Mouse (Mus musculus) cortical plate, adult 2 months (tissue): ENCODE results near the gene Eva1b. TPM values are rescaled to one million over a fixed set of nuclear protein-coding genes. Genes with fewer than 3 reads are reported as not detected.
"Not testable (repeated sequence)": the region's sequence is repeated elsewhere in the genome, so short reads cannot be mapped to it uniquely, and the experiment has no call there.

ENCODE experiments used
- H3K27ac ChIP-seq: fragments of 200-500 bp; 2 replicates; pipeline ENCODE4 v1.5.1; 2012; ENCODE audit warnings: low read length, control low read depth, inconsistent platforms; ENCODE audit not compliant: insufficient read depth
- H3K4me1 ChIP-seq: fragments of 200-500 bp; 2 replicates; pipeline ENCODE4 v1.6.1; 2011; ENCODE audit warnings: low read length; ENCODE audit not compliant: control insufficient read depth, insufficient read depth
- H3K4me3 ChIP-seq: fragments of 200-500 bp; 2 replicates; pipeline ENCODE4 v1.5.1; 2011; ENCODE audit warnings: mild to moderate bottlenecking, low read length, control low read depth; ENCODE audit not compliant: insufficient read depth
- CTCF ChIP-seq: fragments of 200-500 bp; IDR thresholded peaks from 2 replicates; pipeline ENCODE4 v1.5.1; 2011; ENCODE audit warnings: mild to moderate bottlenecking, control low read depth, low read length; ENCODE audit not compliant: insufficient read depth; ENCODE audit errors: extremely low read depth
- POLR2A ChIP-seq: fragments of 200-500 bp; IDR thresholded peaks from 2 replicates; pipeline ENCODE4 v1.6.1; 2011; ENCODE audit warnings: mild to moderate bottlenecking, low read length, control low read depth; ENCODE audit not compliant: insufficient read depth; ENCODE audit errors: extremely low read depth
- polyA plus RNA-seq: library from polyadenylated mRNA; depleted of rRNA; stranded (reverse); fragments of >200 nt; gene quantifications from 2 replicates; pipeline ENCODE4 v1.2.3, GENCODE M21; 2012

Gene Eva1b
- polyA plus RNA-seq, 1 experiment = 7.9 TPM

- Histone ChIP-seq H3K27ac (no peak overlapping the region), H3K4me3 (peak overlapping the region; percentile 38), H3K4me1 (no peaks in the 10 kb centered on the region)
- TF ChIP-seq POLR2A (peak; percentile 41; the same call in 1 of the 2 replicates), CTCF (no peak)
These were observed 15.1 kb downstream of the Eva1b start for GRCm38 (mm10) chr4:126162544-126163066.

DNA sequence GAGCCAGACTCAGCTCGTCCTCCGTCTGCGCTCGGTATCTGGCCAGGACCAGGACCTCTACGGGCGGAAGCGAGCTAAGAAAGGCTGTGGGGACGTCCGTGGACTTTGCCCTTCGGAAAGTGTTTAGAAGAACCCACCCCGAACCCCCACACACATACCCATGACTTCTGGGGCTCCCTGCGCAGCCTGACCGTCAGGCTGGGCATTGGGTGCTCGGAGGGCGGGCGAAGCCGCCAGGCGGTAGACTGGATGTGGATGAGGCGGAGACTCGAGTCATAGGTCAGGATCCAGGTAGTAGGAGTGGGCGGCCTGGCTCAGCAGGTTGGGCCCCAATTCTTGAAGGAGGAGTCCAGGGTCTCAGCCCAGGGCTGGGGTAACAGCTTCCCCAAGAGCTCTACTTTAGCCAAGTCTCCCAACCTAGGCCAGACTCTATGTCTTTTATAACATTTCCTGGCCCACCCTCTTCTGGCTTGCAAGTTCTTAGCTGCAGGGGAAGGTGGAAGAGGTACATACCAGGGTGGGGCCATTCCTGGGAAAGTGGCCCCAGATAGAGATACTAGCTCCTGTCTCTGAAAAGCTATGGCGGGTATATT, 15.6 kb downstream of the Eva1b start, which contains the start of gene Sh3d21:
Gene Sh3d21, minus strand, starts transcription at position 425 of the 593 bp plus-strand sequence.
- Histone ChIP-seq H3K4me1 (no peaks in the 10 kb centered on the region), H3K27ac (no peak within 1 kb of the TSS), H3K4me3 (peak within 1 kb of the TSS; percentile 38)
- TF ChIP-seq CTCF (no peak), POLR2A (no peak)

DNA sequence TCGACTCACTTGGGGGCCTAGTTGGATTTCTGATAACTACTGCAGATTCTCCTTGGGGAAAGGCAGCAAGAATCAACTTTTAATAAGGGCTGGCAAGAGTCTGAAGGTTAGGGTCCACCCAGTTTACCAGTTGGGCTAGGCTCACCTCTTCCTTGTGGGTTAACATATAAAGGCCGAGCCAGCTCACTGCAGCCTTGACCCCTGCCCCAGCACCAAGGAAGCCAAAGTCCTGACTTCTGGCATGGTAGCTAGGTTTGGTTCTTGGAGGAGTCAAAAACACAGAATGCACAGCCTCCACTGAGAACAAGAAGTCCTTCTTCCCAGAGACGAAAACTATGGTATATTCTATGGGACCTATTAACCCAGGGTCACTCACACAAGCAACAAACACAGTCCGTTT, 16.1 kb downstream of the Eva1b start:
- no peak for TF ChIP-seq POLR2A
- no peak for TF ChIP-seq CTCF
- Histone ChIP-seq H3K27ac (no peak overlapping the region), H3K4me3 (no peak overlapping the region), H3K4me1 (no peaks in the 10 kb centered on the region)

DNA sequence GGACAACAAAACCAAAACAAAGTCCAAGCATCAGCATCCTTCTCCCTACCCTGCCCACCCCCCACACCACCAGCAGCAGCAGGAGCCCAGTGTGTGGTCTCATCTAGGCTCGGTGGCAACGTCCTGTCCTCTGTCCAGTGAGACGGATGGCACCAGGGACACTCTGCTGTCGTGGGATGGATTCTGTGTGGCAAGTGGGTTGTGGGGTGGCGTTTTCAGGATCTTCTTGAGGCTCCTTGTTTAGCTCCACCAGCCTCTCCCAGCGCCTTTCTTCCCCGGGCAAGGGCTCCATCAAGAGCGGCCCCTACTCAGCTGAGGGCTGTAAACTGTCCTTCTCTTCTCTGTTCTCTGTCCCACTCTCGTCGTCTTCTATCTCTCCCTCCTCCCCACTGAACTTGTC, 17.5 kb downstream of the Eva1b start:
- not testable (repeated sequence) for H3K4me3 ChIP-seq, H3K4me1 ChIP-seq, H3K27ac ChIP-seq

- Histone ChIP-seq H3K27ac (no peak overlapping the region), H3K4me3 (no peak overlapping the region), H3K4me1 (no peaks in the 10 kb centered on the region)
- no peak for TF ChIP-seq POLR2A
- TF ChIP-seq CTCF = no peak
These were observed 18.5 kb downstream of the Eva1b start for GRCm38 (mm10) chr4:126166084-126166483.

- Histone ChIP-seq H3K27ac (no peak overlapping the region), H3K4me3 (no peak overlapping the region), H3K4me1 (no peaks in the 10 kb centered on the region)
- TF ChIP-seq CTCF = no peak
- TF ChIP-seq POLR2A = no peak
These were observed 21.3 kb downstream of the Eva1b start for GRCm38 (mm10) chr4:126168851-126169250.

DNA sequence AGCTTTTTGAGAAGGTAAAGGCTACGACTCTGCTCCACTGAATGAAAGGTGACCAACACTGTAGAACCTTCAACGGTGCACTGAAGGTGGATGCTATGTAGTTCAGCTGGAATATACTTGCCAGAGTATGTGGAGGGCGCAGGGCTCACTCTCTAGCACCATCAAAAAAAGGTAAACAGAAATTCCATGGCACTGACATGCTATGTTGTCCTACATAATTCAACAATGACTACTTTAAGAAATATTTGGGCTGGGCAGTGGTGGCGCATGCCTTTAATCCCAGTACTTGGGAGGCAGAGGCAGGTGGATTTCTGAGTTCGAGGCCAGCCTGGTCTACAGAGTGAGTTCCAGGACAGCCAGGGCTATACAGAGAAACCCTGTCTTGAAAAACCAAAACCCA, 23.2 kb downstream of the Eva1b start:
- not testable (repeated sequence) for H3K4me1 ChIP-seq, H3K4me3 ChIP-seq, H3K27ac ChIP-seq

DNA sequence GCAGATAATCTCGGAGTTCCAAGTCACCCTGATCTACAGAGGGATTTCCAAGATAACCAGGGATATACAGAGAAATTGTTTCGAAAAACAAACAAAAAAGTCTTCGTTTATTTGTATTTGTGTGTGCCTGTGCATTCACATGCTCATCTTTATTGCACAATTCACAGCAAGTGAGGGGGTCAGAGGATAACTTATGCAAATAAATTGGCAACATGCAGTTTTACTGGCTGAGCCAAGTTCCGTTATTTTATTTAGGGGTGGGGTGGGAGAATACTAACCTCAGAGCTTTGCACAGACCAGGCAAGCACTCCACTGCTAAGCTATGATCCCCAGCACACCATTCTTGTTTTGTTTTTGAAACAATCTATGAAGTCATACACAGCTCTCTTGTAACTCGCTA, 26.3 kb downstream of the Eva1b start:
- TF ChIP-seq CTCF (no peak), POLR2A (no peak)
- Histone ChIP-seq H3K27ac (no peak overlapping the region), H3K4me1 (no peaks in the 10 kb centered on the region), H3K4me3 (no peak overlapping the region)

- not testable (repeated sequence) for H3K27ac ChIP-seq, H3K4me3 ChIP-seq, H3K4me1 ChIP-seq
These were observed 28.4 kb downstream of the Eva1b start for GRCm38 (mm10) chr4:126175980-126176379.

DNA sequence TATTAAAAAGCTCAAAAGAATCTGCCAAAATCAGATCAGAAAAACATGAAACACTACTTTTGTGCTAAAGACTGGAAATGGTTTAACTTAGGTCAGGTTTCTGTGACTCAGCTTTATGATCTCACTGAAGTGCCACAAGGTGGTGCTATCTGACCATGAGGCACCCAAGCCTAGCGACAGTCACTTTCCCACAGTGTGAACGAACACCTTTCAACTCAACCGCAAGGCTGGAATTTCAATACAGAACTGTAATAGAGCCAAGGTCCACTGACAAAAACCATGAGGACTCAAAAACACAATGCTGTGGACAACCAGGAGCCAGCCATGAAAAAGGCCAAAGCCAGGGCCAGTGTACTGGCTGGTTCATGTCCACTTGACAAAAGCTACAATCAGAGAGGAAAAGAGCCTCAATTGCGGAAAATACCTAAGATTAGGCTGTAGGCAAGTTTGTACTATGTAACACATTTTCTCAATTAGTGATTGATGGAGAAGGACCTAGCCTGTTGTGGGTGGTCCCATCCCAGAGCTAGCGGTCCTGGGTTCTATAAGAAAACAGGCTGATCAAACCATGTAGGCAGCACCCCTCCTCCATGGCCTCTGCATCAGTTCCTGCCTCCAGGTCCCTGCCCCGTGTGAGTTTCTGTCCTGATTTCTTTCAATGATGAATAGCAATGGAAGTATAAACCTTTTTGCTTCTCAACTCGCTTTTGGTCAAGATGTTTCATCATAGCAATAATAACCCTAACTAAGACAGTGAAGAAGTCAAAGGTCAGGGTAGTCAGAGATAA, 33.8 kb downstream of the Eva1b start:
- no peak overlapping the region for H3K27ac ChIP-seq
- H3K4me3 ChIP-seq = no peak overlapping the region
- H3K4me1 ChIP-seq = no peaks in the 10 kb centered on the region; the same call in 1 of the 2 replicates
- TF ChIP-seq CTCF (peak; percentile 91), POLR2A (no peak)
